Mouse (Mus musculus): ENCODE data around the gene Tmsb15b2. TPM values are rescaled to one million over a fixed set of nuclear protein-coding genes. Genes with fewer than 3 reads are reported as not detected.

Gene Tmsb15b2
- total RNA-seq, 2 experiments from 2014 or later = 13.1 to 18.8 TPM

Other genes with a start within 250 kb of the Tmsb15b2 start
- gene Morf4l2, start 231.8 kb downstream of the Tmsb15b2 start, total RNA-seq (2021) = 100 to 1,000 TPM; 226 to 278 TPM
- not detected for gene Glra4, start 195.4 kb downstream of the Tmsb15b2 start, total RNA-seq (2021)
- gene Plp1, start 152.8 kb downstream of the Tmsb15b2 start, total RNA-seq (2021) = 10 to 100 TPM in 1 of 2 experiments, 1 to 10 TPM in 1; 7.0 to 13.0 TPM
- gene Rab9b, start 106.7 kb downstream of the Tmsb15b2 start, total RNA-seq (2021) = under 1 TPM; 0.66 to 0.73 TPM
- gene H2bfm, start 48.2 kb downstream of the Tmsb15b2 start, total RNA-seq (2021) = not detected
- gene Tmsb15l, start 1.4 kb upstream of the Tmsb15b2 start, total RNA-seq (2021) = 1 to 10 TPM; 1.0 to 1.1 TPM
- 1 to 10 TPM; 4.6 to 7.5 TPM for gene Tmsb15b1, start 1.4 kb upstream of the Tmsb15b2 start, total RNA-seq (2021)
- gene Zcchc18, start 17.7 kb upstream of the Tmsb15b2 start, total RNA-seq (2021) = 10 to 100 TPM in 1 of 2 experiments, 1 to 10 TPM in 1; 9.9 to 14.0 TPM
- gene Slc25a53, start 62.8 kb upstream of the Tmsb15b2 start, total RNA-seq (2021) = 10 to 100 TPM in 1 of 2 experiments, 1 to 10 TPM in 1; 7.3 to 14.0 TPM
- gene Fam199x, start 74.1 kb upstream of the Tmsb15b2 start, total RNA-seq (2021) = 1 to 10 TPM; 5.8 to 7.2 TPM
- gene Esx1, start 146.6 kb upstream of the Tmsb15b2 start, total RNA-seq (2021) = not detected